Mouse (Mus musculus): ENCODE measurements around the gene Prol1.
"Not testable (repeated sequence)": the region's sequence is repeated elsewhere in the genome, so short reads cannot be mapped to it uniquely, and the experiment has no call there.

The Prol1 gene

GRCm38 (mm10) chr5:88317012-88317411, at the start of gene Prol1:
Gene Prol1, plus strand, starts transcription at chr5:88317312.
- no peak for DNase-seq (ENCODE audit: low read depth, low spot score)

GRCm38 (mm10) chr5:88268619-88269018, 48.5 kb upstream of the Prol1 start, which contains the start of gene Gm7714:
Gene Gm7714, plus strand, starts transcription at chr5:88268919.
- DNase-seq (ENCODE audit: low read depth, low spot score), result no peak

DNA sequence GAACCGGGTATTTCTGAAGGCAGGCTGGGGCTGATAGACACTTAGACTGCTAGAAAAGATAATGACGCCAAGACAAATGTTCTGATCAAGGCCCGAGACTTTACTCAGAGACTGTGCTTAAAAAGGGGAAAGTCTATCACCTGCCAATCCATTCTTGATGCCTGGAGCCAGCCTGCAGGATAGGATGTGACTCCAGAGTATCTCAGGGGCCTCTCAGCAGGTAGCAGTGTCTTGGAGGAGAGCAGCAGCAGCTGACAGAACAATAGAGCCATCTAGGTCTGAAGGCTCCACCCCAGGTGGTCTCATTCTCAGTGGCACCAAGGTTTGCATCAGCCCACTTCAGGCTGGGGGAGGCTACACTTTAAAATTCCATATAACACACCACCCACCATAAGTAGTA, 5.8 kb upstream of the Prol1 start:
- not testable (repeated sequence) for DNase-seq (ENCODE audit: low read depth, low spot score)

GRCm38 (mm10) chr5:88348533-88348932, 31.4 kb downstream of the Prol1 start:
- not testable (repeated sequence) for DNase-seq (ENCODE audit: low read depth, low spot score)

- peak; percentile 1 for DNase-seq (ENCODE audit: low read depth, low spot score)
Observed at GRCm38 (mm10) chr5:88364768-88365167, 47.7 kb downstream of the Prol1 start.

DNA sequence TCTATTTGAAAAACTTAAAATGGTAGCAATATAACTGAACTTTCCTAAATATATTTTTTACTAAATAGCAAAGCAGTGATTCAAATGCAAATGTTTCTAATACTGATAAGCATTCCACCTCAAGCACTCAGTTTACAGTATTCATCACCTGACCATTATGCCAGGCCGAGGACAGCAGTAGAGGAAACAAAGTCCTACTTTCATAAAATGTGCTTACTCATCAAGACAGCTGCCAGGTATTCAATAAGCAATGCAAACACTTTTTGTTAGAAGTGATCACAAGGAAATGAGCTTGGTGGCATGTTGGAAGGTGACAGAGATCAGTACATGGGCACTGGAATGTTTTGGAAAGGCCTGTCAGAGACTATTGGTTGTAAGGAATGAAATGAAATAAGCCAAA, 49.8 kb downstream of the Prol1 start:
- no peak for DNase-seq (ENCODE audit: low read depth, low spot score)

GRCm38 (mm10) chr5:88370578-88371232, 53.6 kb downstream of the Prol1 start:
- DNase-seq (ENCODE audit: low read depth, low spot score), result no peak

- DNase-seq (ENCODE audit: low read depth, low spot score), result no peak
Observed at GRCm38 (mm10) chr5:88372563-88372962, 55.5 kb downstream of the Prol1 start.

GRCm38 (mm10) chr5:88375808-88376207, 58.7 kb downstream of the Prol1 start, which contains the start of gene Amtn:
Gene Amtn, plus strand, starts transcription at chr5:88376108.
- DNase-seq (ENCODE audit: low read depth, low spot score), result no peak
